Mouse (Mus musculus): Measurements from ENCODE around the gene Sema6b.

DNA sequence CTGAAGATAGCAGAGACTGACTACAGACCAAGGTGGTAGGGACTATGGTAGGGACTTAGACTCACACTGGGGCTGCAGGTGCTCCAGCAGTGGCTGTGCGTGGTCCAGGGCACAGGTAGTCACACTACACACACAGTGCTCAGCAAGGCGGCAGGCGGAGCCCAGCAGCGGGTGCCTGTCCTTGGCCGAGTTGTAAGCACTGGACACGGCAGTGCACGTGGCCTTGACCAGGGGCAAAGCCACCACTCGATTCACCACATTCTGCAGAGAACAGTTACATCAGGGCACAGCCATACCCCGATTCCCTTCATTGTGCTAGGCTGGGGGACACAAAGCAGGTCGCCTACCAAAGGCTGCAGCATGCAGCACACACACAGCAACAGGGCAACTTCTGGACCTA, 23.9 kb downstream of the Sema6b start:
- TF ChIP-seq POLR2A (IDR thresholded peaks at IDR 0.05; ENCODE audit: insufficient read length, low read depth) (no peak), E2F4 (IDR thresholded peaks at IDR 0.05; ENCODE audit: insufficient read depth) (no peak), USF1 (IDR thresholded peaks at IDR 0.05; ENCODE audit: low read depth) (no peak)

Measured in myocyte (in vitro differentiated cells).